Mouse (Mus musculus): ENCODE results near the gene Prnd. TPM values are rescaled to one million over a fixed set of nuclear protein-coding genes. Genes with fewer than 3 reads are reported as not detected.

Prnd gene
- total RNA-seq, 2 experiments from 2014 or later, result 0.20 to 0.70 TPM

DNA sequence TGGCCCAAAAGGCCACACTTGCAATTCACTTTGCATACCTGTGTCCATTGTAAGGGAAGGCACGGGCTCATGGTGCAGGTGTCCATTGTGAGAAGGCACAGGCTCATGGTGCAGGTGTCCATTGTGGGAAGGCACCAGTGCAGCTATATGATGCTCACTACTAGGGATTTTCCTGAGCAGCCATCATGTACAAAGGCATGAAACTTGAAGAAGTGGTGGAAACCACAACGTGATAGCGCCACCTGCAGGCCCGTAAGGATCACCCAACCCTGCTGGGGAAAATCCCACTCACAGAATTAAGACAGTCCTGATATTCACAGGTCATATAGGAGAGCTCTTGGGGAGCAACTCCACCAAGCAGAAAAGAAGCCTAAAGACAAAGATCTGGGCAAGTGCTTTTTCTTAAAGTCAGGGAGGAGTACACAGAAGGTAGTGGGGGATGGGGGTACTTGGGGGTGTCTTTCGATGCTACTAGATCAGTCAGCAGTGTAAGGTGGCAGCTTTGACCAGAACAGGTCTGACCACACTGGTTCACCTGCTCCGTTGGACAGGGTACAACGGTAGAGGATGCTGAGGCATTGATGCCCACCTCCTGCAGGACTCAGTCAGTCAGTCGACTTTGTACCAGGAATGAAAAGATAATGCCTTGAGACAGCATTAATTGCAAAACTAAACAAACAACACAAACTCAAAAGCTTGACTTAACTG, 11.1 kb upstream of the Prnd start:
- DNase-seq, result peak; percentile 50 to 68

GRCm38 (mm10) chr2:131940506-131940905, 10.2 kb upstream of the Prnd start:
- DNase-seq, result no peak

- DNase-seq, result no peak
Measured at GRCm38 (mm10) chr2:131941501-131941900, 9.2 kb upstream of the Prnd start.

- DNase-seq, result no peak
Measured at GRCm38 (mm10) chr2:131944370-131944769, 6.3 kb upstream of the Prnd start.

GRCm38 (mm10) chr2:131945225-131945624, 5.4 kb upstream of the Prnd start:
- no peak for DNase-seq

- no peak for DNase-seq
Measured at GRCm38 (mm10) chr2:131945765-131946164, 4.9 kb upstream of the Prnd start.

GRCm38 (mm10) chr2:131946351-131946750, 4.3 kb upstream of the Prnd start:
- DNase-seq, result no peak

GRCm38 (mm10) chr2:131948156-131948555, 2.5 kb upstream of the Prnd start:
- DNase-seq, result no peak

DNA sequence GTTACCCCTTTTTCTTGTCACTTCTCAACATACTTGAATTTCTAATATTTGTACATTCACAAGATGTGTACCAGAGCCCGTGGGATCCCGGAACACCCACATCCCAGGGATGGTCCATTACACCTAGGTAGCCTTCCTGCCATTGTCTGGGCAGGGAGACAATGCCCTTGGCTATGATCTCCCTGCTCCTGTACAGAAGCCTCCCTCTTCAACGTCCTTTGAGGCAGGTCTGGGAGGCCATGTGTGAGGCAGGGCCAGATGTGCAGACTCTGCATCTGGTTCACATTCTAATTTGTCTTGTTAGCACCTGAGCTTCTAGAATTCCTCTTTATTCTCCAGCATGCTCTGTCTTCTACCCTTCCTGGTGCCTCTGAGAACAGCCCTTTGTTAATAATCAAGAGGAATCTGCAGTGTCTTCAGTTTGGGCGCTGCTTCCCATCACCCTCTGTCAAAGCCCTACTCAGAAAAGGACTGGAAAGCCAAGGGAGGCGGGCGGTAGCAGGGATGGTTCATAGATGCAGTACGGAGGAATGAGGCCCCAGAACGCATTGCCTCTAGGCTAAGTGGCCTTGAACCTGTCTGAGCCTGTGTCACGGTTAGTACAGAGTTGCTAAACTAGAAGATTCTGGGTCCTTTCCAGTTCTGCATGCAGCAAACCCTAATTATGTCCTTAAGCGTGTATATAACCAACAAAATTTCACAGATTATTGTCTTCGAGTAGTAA, 1.6 kb upstream of the Prnd start:
- no peak for DNase-seq

- DNase-seq, result peak; percentile 40 to 67
Measured at GRCm38 (mm10) chr2:131949767-131950597, 679 bp upstream of the Prnd start.

- peak in 1 of 2 experiments; percentile 44 for DNase-seq
Measured at GRCm38 (mm10) chr2:131952456-131952855, 1.8 kb downstream of the Prnd start.

DNA sequence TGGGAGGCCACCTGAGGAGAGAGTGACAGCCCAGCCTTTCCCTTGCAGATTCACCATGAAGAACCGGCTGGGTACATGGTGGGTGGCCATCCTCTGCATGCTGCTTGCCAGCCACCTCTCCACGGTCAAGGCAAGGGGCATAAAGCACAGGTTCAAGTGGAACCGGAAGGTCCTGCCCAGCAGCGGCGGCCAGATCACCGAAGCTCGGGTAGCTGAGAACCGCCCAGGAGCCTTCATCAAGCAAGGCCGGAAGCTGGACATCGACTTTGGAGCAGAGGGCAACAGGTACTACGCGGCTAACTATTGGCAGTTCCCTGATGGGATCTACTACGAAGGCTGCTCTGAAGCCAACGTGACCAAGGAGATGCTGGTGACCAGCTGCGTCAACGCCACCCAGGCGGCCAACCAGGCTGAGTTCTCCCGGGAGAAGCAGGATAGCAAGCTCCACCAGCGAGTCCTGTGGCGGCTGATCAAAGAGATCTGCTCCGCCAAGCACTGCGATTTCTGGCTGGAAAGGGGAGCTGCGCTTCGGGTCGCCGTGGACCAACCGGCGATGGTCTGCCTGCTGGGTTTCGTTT, 2.4 kb downstream of the Prnd start:
- peak; percentile 47 to 56 for DNase-seq

DNA sequence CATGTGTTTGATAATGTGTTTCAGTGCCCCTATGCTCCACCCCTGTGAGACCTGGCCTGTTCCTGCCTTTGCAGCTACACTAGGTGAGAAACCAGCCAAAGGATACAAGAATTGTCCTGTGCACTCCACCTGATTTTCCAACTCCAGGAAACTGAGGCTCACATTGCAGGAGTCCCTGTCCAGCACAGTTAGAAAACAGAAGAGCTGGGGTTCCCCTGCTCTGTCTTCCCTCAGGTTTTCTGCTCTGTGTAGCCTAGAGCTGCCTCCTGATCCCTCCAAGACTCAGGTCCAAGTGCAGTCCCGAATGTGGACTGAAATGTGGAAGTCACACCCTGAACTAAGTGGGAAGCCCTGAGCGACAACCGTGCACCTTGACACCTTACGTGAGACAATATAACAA, 3.0 kb downstream of the Prnd start:
- DNase-seq, result no peak

- DNase-seq, result peak; percentile 66 to 69
Measured at GRCm38 (mm10) chr2:131954835-131955234, 4.2 kb downstream of the Prnd start.

DNA sequence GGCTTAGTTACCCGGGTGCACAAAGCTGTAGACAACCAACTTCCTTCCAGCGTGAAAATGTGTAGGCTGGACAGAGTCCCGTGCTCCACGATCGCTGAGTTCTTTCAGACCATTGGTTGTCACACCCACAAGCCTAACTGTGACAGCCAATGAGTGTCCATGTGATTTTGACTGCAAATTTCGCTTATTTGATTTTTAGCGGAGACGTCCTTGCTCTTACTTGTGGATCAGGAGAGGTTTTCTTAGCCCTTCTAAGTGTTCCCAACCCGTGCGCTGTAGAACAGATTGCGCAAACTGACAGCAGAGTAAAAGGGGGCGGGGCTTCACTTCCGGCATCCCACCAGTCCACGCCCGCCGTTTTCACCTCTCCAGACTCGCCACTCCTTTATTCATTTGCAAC, 4.6 kb downstream of the Prnd start:
- DNase-seq, result peak; percentile 48 to 73

GRCm38 (mm10) chr2:131956336-131957256, 5.9 kb downstream of the Prnd start:
- no peak for DNase-seq

- peak; percentile 20 to 31 for DNase-seq
Measured at GRCm38 (mm10) chr2:131957731-131958222, 7.1 kb downstream of the Prnd start.

GRCm38 (mm10) chr2:131961671-131962070, 11.0 kb downstream of the Prnd start:
- DNase-seq, result no peak

DNA sequence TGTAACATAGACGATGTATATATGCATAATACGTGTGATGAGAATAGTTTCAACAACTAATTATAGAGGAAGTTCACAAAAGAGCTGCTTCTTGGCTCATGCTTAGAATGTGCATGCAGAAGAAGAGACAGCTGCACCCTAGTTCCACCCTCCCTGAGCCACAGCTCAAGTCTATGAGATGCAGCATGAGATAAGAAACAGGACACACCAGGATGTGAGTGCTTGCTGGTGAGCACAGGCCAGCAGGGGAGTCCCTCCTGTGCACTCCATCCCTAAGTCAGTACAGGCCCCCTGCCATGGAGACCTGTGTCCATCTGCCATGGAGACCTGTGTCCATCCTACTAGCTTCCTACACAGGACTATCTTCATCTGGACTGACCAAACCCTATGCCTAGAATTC, 19.9 kb downstream of the Prnd start:
- no peak for DNase-seq

- no peak for DNase-seq
Measured at GRCm38 (mm10) chr2:131971098-131971497, 20.4 kb downstream of the Prnd start.

GRCm38 (mm10) chr2:131976663-131977062, 26.0 kb downstream of the Prnd start:
- DNase-seq, result no peak
